Mouse (Mus musculus) thymus, postnatal 0 days (tissue): ENCODE measurements around the gene Zfp763. TPM values are rescaled to one million over a fixed set of nuclear protein-coding genes. Genes with fewer than 3 reads are reported as not detected.
"Not testable (repeated sequence)": the region's sequence is repeated elsewhere in the genome, so short reads cannot be mapped to it uniquely, and the experiment has no call there.

Experiments
- DNase-seq: peaks from one replicate; pipeline ENCODE4 v3.0.0-alpha.2; 2015; ENCODE audit warnings: low spot score
- polyA plus RNA-seq: library from polyadenylated mRNA; unstranded; fragments of >200 nt; fragmentation: Nextera tagmentation; extraction: Ambion mirVana; gene quantifications from 2 replicates; pipeline ENCODE4 v1.2.1, GENCODE M21; 2015

Zfp763 gene
- polyA plus RNA-seq = 7.8 and 8.1 TPM in 2 replicates

- peak; percentile 80 for DNase-seq
These were observed at the start of gene Zfp763 for GRCm38 (mm10) chr17:33032900-33033891. TSS of gene Zfp763 (minus strand) at chr17:33033402.

DNA sequence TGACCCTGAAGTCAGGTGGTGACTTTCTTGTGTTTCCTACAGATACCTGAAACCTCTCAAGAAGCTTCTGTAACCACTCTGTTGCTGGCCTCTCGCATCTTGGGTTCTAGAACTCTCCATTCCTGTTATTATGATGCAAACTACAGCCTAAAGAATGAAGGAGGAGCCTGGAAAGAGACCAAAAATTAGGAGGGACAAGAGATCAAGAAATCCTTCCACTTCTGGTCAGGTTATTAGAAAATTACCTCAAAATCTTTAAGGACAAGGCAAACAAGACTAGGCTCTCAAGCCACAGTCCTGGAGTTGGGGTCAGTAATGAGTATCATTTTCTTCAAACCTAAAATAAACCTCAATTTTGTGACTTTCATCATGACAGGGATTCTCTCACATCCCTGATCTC, 34.8 kb upstream of the Zfp763 start, which contains the start of gene 4921501E09Rik:
Gene 4921501E09Rik, minus strand, starts transcription at position 101 of the 400 bp plus-strand sequence.
- DNase-seq = no peak

- no peak for DNase-seq
These were observed 29.8 kb upstream of the Zfp763 start for GRCm38 (mm10) chr17:33063001-33063400.

DNA sequence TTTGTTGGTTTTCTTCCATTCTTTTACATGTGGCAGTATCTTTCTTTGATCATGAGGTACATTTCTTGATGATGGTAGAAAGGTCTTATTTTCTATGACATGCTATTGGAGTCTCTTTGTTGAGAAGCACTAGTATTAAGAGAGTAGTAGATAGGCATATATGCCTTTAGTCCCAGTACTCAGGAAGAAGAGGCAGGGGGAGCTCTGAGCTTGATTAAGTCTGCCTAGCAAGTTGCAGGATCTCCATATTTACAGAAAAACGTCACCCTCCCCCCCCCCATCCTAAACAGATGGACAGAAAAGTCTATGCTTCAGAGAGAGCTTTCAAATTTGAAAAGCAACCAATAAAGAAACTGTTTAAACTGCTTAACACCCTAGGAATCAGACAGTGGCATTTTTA, 25.6 kb upstream of the Zfp763 start:
- peak; percentile 59 for DNase-seq

GRCm38 (mm10) chr17:33032376-33032775, 826 bp downstream of the Zfp763 start:
- no peak for DNase-seq

GRCm38 (mm10) chr17:33020434-33020833, 12.8 kb downstream of the Zfp763 start:
- DNase-seq = not testable (repeated sequence)

GRCm38 (mm10) chr17:33008337-33008736, 24.9 kb downstream of the Zfp763 start:
- DNase-seq = peak; percentile 41

DNA sequence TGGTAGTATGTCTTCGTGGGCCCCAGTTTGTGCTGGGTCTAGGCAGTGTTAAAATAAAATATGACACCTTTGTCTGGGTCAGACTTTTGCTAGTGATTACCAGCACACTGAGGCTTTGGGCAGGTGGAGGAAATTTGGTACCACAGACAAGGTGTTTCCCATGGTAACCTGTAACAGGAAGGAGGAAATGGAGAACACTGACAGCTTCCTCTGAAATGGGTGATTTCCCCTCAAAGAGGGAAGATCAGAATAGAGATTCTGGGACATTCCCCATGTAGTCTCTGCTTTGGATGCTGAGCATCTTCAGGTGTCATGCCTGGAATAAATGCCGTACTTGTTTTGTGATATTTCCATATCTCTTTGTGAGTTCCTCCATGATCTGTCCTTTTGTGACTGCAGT, 34.7 kb downstream of the Zfp763 start:
- no peak for DNase-seq

DNA sequence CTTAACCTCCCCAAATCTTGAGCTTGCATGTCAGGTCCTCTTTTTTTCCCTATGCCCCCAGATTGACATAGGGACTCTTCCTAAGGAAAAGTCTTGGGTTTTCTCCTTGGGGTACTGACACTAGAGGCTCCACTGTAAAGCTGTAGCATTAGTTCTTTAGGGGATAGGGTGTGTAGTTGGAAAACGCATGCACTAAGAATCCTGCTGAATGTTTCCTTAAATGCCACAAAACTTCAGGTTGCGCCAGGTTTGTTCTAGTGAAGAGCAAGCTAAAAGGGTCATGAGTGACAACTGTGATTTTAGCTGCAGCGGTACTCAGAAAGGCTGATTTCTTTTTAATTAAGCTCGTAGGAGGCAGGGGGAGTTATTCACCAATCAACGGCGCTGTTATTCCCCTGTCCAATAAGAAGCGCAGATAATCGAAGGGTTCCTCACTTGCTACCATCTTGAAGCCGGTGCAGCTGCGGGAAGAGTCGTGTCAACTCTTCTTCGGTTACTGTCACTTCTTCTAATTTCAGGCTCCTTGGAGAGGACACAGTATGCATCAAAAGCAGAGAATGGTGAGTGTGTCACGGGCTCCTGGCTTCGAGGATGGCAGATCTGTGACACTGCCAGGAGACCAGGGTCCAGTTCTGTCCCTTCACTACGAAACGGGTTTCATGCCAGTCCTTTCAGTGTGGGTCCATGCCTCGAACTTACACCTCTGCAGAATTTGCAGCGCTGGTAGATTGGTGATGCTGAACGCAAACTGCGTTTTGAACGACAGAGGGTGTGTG, 40.3 kb downstream of the Zfp763 start, which contains the start of gene Zfp952:
Gene Zfp952, plus strand, starts transcription at position 431 of the 776 bp plus-strand sequence.
- DNase-seq = peak; percentile 91

DNA sequence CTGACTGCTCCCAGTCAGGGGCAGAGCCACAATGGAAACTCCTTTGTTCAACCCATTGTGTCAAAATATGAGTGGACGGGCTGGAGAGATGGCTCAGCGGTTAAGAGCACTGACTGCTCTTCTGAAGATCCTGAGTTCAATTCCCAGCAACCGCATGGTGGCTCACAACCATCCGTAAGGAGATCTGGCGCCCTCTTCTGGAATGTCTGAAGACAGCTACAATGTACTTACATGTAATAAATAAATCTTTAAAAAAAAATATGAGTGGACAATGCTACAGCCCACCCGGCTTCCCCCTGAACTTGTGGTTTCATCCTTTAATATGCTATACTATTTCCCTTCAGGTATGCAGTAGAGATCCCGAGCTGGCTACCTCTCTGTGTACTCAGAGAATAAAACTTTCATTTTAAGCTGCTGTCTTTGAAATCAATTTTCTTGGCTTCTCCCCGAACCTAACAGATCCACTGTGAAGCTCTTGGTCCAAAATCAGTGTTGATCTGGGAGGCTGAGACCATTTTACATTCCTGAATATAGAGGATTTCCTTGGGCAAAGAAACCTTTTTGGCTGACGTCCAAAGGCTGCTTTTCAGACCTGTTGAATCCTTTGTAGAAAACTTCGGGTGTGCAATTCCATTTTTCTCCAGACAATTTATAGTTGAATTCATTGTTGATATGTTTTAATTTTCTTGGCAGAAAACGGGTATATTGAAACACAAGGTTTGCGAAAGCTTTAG, 41.1 kb downstream of the Zfp763 start:
- DNase-seq = peak; percentile 33

DNA sequence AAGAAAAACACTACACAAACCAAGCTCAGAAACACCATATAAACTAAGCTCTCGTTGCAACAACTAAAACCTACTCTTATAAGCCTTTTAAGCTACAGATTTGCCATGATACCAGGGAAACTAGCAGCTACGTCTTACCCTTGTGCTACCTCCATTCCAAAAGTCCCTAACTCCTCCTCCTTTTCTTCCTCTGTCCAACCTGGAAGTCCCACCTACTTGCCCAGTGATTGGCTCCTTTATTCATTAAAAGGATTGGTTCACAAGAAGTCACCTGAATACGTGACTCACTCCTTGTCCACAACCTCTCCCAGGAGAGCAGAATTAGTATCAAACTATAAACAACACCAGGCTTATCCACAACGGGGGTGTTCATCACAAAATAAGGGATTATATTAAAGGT, 46.9 kb downstream of the Zfp763 start:
- no peak for DNase-seq

DNA sequence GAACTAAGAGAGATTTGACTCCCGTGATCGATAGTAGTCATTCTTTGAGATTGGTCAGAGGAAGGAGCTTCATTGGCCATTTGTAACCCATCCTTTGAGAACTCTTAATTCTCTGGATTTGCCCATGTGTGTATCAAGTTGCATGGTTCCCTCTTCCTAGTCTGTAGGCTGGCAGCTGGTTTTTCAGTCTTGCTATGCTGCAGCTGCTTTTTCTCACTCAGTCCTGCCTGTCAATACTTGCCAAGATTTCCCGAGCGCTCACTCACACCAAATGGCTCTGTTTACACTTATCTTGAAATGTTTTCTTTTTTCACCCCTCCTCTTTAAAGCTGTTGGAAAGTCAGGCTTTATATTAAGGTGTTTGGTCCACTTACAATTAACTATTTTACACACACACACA, 51.8 kb downstream of the Zfp763 start:
- no peak for DNase-seq

Other genes starting within 250 kb of the Zfp763 start
- gene Zfp871, start 245.1 kb downstream of the Zfp763 start, polyA plus RNA-seq = 26.8 and 32.7 TPM in 2 replicates
- gene Zfp811, start 223.5 kb downstream of the Zfp763 start, polyA plus RNA-seq = 0.05 and 0.21 TPM in 2 replicates
- gene Zfp799, start 203.1 kb downstream of the Zfp763 start, polyA plus RNA-seq = 7.0 and 7.9 TPM in 2 replicates
- gene Zfp870, start 141.8 kb downstream of the Zfp763 start, polyA plus RNA-seq = 1.2 and 1.9 TPM in 2 replicates
- 0.06 and 0.17 TPM in 2 replicates for gene Cyp4f14, start 116.1 kb downstream of the Zfp763 start, polyA plus RNA-seq
- 11.1 and 14.0 TPM in 2 replicates for gene Cyp4f13, start 86.0 kb downstream of the Zfp763 start, polyA plus RNA-seq
- 19.5 and 20.6 TPM in 2 replicates for gene Zfp472, start 67.6 kb downstream of the Zfp763 start, polyA plus RNA-seq
- 10.6 and 11.0 TPM in 2 replicates for gene Zfp952, start 40.3 kb downstream of the Zfp763 start, polyA plus RNA-seq
- not detected in 2 replicates for gene 4921501E09Rik, start 34.7 kb upstream of the Zfp763 start, polyA plus RNA-seq
- 8.7 and 9.2 TPM in 2 replicates for gene Zfp563, start 55.9 kb upstream of the Zfp763 start, polyA plus RNA-seq
- gene Morc2b, start 106.3 kb upstream of the Zfp763 start, polyA plus RNA-seq = not detected in 2 replicates
- not detected in 2 replicates for gene Olfr55, start 135.0 kb upstream of the Zfp763 start, polyA plus RNA-seq
- gene Olfr239, start 157.9 kb upstream of the Zfp763 start, polyA plus RNA-seq = not detected in 2 replicates
- 0.03 TPM in 1 of 2 replicates, not detected in the other for gene Olfr1564, start 188.3 kb upstream of the Zfp763 start, polyA plus RNA-seq
- 19.5 and 21.7 TPM in 2 replicates for gene Zfp955a, start 221.7 kb upstream of the Zfp763 start, polyA plus RNA-seq
- 0.03 and 0.05 TPM in 2 replicates for gene Olfr63, start 231.3 kb upstream of the Zfp763 start, polyA plus RNA-seq